Mouse (Mus musculus) gastrocnemius, adult 18-20 months (tissue): Measurements from ENCODE around the gene Mpped1. TPM values are rescaled to one million over a fixed set of nuclear protein-coding genes. Genes with fewer than 3 reads are reported as not detected.

ENCODE experiments used
- DNase-seq: peaks from one replicate; pipeline ENCODE4 v3.0.0; 2021; ENCODE audit warnings: low spot score
- long read RNA-seq, 2 experiments: library from polyadenylated mRNA; stranded (forward); transcript quantifications; one replicate each; pipeline ENCODE4 v2.0.0; 2021
- total RNA-seq, 2 experiments: library from RNA; stranded (reverse); gene quantifications; 2 replicates each; pipeline ENCODE4 v1.2.3; 2021

Gene Mpped1
- total RNA-seq, result not detected
- long read RNA-seq, experiment 1, result 0 reads
- long read RNA-seq, experiment 2, result 0 reads

DNA sequence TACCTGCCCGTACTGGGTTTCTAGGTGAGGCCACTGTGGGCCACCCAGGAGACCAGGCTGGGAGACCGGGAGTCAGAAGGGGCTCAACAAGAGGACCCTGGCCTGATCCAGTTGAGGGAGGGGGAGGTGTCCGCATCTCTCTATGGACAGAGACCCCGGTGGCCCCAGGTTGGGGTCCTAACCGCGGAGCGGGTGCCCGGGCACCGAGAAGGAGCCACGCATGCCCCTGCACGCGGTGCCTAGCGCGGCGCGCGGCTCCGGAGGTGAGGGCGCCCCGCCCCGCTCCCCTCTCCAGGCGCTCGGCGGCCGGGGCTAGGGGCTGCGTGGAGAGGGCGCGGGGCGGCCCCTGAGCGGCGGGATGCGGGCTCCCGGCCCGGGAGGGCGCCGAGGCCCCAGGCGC, at the start of gene Mpped1:
Mpped1 (plus strand) TSS at position 81 of the 400 bp plus-strand sequence.
- DNase-seq, result no peak

DNA sequence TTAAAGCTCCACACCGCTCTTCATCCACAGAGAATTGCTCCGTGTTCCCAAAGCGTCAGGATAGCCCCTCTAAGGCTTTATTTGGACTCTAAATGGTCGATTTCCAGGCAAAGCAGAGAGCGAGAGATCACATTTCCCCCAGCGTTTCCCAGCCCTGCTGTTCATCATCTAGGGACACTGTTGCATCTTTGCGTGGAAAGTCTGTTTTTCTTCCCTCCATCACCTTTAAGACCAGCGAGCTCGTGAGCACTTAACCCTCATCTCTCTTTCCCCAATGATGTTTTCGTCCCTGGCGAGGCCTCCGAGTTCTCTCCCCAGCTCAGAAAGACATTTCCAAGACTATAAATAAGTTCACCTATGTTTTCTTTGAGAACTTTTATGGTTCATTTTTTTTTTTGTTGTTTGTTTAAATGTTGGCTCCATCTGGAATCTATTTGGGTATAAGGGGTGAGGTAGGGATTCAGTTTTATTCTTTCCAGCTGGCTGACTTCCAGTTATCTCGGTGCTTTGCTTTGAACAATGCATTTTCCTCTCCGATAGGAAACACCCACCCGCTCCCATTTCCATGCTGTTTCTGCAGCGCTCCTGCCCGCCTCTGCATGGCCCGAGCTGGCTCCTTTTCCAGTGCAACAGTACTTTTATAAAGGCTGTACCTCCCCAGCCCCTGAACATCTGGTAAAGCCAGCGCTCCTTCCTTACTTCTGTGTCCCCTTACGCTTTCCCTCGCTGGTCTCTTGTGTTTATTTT, 38.4 kb upstream of the Mpped1 start:
- no peak for DNase-seq

DNA sequence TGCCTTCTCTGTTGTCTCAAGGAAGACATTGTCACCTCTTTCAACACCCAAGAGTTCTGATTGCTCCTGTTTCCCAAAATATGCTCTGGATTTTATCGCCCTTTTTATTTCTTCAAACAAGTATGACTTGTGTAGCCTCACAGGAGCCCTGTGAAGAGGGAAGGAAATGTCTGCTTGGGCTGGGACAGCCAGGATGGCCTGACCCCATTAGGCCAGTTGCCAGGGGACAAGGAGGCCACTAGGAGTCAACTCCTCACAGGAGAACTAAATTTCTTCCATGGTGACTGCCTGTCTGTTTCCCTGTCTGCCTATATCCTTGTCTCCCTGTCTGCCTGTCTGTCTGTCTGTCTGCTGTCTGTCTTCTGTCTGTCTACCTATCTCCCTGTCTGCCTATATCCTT, 37.2 kb upstream of the Mpped1 start:
- DNase-seq, result no peak

DNA sequence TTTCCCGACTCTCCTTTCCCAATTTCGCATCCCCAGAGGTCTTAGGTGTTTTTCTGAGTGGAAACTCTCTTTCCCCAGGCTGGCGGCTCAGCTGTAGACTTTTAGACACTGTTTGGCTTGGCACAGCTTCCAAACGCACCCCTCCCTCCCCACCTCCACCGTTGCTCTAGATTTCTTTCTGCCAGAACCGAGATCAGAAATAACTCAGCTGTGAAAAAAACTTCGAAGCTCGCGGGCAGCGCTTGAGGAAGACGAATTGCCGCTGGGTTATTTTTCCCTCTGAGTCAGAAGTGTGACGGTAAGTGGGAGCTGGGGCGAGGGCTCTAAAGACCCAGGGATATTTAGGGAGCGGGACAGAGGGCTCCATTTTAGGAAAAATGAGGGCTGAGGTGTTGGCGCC, 33.0 kb upstream of the Mpped1 start:
- no peak for DNase-seq

DNA sequence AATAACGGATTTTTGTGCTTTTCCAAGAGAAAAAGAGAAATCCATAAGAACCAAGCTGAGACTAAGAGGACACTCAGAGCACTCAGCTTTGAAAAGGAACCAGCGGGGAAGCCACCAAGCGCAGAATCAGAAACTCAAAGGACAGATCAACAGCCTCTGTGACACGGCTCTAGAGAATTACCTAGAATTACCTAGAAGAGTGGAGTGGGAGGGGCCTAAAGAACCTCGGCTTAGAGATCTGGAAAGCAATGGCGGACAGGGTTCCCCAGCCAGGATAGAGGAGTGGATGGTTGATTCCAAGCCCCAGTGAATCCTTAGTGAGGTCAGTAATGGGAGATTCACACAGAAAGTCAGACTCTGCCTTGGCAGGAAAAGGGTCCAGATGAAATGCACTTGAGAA, 30.3 kb upstream of the Mpped1 start:
- no peak for DNase-seq

DNA sequence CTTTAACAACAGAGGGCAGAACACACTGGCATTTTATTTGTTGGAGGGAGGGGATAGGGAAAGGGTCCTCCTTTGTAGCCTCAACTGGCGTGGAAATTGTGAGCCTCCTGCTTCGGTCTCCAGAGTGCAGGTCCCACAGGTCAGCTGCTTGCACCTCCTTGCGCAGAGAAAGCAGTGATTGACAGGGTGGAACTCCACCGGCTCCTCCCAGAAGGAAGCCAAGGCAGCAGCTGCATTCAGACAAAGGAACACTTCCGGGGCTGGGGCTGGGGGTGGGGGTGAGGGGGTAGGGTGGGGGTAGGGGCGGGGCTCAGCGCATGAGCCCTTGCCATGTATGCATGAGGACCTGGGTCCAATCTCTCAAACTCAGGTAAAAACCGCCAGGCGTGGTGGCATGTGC, 29.8 kb upstream of the Mpped1 start:
- no peak for DNase-seq

DNA sequence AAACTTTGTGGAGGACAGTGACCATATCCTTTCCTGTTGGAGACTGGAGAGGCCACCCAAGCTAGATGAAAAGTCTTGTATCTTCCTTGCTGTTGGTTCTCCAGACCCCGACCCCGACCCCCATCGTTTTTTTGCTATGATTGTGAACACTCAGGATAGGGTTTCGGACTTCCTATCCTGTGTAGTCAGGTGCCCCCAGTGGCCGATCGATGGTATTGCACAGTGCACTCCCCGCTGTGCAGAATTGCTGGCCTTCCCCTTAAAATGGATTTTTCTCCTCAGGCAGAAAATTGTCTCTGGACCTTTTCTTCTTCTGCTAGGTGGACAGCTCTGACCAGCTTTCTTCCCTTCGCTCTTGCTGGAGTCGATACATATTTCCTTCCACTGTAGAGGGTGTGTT, 22.5 kb upstream of the Mpped1 start:
- DNase-seq, result no peak

DNA sequence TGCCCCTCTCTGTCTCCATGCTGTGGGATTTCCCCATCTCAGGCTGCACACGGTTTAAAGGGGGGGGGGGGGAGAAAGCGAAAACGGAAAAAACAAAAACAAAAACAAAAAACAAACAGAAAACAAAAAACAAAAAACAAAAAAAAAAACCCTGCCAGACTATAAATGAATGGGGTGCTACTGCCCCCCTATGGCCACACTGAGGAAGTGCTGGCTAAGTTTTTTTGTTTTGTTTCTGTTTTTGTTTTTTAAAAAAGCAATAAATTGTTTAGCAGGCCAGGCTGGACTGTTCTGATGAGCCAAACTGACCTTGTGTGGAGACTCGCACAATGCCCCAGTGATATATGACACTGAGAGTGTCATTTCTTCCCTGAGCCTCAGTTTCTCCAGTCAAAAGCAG, 20.3 kb upstream of the Mpped1 start:
- no peak for DNase-seq

DNA sequence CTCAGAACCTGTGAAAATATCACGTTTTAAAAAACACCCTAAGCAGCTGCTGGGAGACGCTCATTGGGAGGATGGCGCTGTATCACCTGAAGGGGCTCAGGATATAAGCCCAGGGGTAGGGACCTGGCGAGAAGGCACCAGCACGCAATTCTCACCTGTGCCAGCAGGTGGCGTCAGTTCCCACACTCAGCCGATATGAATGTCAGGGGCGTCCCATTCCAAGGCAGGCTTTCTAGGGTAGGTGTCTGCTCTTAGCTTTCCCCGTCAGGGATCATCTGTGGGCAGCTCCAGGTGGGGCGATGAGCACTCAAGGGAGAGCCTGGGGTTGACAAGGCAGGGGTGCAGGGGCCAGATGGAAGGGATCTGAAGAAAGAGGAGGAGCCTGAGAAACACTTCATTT, 18.6 kb upstream of the Mpped1 start:
- peak; percentile 32 for DNase-seq

DNA sequence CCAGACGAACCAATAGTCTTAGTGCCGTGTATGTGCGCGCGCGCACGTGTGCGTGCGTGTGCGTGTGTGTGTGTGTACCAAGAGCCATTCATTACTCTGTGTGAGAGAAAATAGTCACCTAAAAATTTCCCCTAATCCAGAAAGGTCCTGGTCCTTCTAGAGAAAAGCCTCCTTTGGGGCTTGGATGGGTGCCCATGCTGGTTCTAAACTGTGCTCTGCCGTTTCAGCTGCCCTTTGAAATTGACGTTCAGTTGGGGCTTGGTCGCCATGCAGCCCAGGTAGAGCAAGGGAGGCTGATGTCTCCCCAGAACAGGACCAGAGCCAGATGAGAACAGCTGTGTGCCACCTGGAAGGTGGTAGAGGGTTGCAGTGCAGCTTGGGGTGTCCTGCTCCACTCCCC, 17.8 kb upstream of the Mpped1 start:
- DNase-seq, result no peak

DNA sequence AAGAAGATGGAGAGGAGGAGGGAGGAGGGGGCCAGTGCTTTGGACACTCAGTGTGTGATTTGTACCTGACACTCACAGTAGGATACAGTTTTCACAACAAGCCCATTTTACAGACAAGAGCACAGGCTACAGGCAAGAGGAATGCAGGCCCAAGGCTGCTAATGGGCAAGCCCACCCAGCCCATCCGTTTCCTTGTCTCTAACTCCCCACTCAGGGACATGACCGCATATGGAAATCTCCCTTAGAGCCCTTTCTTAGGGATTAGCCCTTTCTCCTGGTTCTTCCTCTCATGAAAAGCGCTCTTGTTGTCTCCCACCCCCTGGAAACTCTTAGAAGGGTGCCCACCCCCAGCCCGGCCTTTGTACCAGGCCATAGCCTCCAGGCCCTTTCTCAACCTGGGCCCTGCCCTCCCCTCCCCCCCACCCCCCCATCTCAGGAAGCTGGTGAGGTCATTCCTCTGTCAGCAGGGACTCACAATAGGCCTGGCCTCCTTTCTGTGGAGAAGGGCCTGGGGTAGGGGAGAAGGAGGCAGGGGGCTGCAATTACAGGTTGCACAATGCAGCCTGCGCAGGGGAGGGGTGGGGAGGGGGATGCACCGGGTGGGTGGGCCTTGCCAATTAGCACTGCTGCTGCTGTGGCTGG, 13.8 kb upstream of the Mpped1 start:
- no peak for DNase-seq

DNA sequence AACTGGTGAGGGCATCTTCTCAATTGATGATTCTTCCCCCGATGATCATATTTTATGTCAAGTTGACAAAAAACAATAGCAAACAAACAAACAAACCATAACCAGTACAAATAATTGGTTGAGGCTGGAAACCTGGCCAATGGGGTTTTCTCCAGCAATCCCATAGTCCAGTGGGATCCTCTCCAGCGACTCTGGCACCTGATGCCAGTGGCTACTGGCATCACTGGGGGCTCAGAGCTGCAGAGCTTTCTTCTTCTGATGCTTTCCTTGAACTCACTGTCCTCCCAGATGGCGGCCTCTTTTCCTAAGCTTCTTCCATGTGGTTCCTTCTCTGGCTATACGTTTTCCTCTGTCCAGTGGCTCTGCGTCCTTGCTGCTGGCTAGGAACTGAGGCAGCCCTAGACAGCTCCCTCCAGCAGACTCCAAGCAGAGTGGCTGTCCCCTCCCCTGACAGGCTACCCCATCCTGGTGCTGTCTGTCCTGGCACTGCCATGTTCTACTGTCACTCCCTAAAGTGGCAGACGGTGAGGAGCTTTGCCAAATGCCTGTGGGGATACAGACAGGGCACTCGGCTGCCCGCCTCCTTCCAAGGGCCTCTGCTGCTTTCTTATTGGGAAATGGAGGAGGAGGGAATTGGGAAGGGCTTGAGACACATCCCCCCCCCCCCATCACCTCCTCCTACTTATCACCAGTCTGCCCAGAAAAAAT, 7.8 kb upstream of the Mpped1 start:
- no peak for DNase-seq

DNA sequence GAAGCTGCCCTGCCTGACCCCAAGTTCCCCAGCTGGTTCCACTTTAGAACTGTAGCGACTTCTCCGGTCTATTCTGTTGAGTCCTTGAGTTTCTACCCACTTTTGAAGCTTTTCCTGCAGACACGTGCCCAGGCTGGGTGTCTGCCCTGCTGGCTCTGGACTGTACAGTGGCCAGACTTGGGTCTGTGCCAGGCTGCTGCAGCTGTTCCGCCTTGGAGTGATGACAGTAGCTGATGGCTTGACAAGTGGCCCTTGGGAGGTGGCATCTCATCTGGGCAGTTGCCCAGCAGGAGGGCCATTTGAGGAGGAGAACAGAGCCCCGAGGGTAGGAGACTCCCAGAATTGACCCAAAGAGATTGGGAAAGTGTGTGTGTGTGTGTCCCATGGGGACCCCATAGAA, 6.8 kb upstream of the Mpped1 start:
- peak; percentile 5 for DNase-seq

DNA sequence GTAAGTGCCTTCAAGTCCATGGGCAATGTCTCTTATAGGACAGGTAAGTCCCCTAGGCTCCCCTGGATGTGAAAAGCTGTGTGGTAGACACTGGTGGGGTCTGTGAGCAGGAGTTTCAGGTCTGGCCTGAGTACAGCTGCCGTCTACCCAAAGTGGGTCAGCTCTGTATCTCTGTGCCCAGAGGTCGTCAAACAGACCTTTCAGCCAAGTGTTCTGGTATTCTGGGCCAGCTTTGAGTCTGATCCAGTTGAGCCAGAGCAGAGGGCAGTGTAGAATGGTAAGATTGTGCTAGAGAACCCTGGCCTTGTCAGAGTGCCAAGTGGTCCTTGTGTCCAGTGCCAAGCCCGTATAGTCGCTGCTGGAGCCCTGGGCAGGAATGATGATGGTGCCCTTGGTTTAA, 6.3 kb upstream of the Mpped1 start:
- DNase-seq, result no peak

DNA sequence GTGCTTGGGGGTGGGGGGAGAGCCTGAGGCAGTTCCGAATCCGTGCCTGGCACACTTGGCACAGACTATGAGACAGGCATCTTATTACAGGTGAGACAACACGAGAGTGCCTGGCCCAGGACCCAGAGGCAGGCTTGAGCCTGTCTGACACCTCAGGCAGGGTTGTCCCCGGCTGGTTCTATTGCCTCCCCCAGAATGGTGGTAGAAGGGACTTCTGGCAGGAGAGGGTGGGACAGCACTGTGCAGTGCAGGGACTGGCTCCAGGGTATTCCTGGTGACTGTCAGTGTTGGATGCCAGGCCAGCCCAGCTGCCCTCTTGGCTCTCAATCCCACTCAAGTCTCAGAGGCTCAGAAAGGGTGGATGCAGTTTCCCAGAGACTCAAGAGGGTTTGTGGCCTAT, 4.3 kb upstream of the Mpped1 start:
- no peak for DNase-seq

DNA sequence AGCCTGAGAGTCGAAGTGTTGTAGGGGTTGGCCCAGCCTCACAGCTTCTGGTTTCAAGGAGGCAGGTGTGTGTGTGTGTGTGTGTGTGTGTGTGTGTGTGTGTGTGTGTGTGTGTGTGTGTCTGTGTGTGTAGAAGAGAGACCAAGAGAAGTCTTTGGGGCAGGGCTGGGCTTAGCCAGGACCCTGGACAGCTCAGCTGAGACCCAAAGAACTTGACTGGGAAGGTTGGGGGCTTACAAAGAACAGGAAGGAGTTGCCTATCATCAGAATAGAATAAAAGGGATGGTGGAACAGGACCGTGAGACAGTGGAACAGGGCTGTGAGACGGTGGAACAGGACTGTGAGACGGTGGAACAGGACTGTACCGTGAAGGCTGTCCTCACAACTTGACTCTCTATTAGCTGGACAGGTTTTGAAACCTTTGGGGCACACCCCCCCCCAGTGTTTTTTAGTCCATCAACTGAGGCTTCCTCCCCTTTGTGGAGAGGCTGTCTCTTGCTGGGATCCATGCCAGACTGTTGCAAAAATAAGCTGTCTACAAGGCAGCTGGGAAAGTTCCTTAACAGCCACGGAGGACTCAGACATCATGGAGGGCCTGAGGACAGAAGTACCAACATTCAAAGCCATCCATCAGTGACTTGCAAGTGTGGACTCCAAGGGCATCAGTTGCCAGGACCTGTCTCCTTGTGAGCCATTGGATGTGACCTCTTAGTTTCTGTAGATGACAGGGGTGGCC, 2.8 kb upstream of the Mpped1 start:
- no peak for DNase-seq

DNA sequence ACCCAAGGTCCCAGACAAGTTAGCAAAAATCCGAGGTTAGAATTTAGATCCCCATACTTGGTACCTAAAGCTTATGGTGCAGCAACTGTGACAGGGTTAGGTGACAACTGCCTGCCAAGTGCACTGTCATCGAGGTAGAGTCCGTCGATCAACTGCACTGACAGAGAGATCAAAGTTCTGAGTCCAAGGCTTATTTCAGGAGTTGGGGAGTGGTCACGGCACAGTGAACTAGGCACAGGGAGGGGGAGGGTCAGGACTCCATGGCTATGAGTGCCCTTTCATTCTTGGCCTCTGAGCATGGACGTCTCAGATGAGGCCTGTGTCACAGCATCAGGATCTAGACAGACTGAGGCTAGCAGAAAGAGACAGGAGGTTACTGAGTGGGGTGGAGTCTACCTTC, 1.8 kb upstream of the Mpped1 start:
- no peak for DNase-seq

DNA sequence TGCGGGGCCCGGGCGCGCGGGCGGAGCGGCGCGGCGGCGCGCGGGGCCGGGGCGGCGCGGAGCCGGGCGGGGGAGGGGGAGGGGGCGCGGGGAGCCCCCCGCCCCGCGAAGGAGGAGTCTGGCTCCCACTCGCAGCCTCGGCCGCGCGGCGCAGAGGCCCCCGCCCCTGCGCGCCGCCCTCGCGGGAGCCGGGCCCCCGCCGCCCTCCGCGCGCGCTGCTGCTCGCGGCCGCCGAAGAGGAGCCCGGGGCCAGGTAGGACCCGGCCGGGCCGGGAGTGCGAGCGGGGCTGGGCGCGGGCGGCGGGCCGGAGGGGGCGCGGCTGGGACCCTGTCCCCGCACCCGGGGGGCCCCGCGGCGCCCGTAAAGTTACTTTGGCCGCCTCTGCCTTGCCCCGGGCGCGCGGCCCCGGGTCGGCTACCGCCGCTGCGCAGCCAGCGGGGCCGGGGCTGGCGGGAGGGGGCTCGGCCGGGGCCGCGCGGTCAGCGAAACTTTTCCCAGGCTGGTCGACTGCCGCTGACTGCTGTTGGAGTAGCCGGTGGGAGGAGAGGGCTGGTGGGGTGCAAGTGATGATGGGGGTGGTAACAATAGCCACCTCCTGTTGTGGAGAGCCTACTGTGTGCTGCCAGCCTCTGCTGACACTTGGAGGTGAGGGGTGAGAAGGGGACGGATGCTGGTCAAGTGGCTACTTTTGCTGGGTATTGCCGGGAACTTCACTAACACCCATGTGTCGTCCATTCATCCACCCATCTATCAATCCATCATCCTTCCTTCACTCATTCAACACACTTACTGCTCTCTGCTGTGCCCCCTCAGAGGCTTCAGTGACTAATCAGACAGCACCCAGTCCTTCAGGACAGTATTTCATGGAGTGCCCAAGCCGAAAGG, 831 bp downstream of the Mpped1 start:
- no peak for DNase-seq

DNA sequence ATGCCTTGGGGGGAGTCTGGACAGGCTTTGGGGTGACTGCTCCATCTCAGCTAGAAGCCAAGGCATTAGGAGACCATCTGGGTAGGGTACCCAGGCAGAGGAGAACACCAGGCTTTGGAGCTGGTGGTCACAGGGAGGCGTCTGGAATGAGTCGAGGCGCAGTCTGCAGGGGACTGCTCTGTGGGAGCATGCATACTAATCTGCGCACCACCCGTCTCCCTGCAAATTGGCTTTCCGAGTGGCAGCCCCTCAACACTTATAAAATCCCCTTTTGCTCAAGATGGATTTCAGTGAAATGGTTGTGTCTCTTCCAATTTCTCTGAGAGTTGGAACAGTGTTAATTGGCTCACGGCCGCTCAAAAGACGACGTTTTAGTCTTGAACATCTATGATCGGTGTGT, 2.0 kb downstream of the Mpped1 start:
- no peak for DNase-seq

DNA sequence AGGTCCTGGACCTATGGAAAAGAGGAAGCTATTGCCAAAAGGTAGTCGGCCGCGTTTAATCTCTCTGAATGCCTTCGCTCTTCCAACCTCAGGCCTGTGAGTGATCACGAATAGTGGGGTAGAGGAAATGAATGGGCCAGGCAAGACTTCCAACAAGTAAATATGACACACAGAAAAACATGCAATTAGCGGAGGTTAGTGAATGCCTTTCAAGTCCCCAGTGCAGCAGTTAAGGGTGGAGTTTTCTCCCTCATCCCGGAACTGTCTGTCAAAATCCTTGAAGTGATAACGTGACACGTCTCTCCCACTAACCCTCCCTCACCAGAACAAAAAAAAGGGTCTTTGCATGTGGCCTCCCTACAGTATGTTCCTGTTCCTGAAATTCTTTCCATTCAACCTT, 3.0 kb downstream of the Mpped1 start:
- DNase-seq, result no peak

DNA sequence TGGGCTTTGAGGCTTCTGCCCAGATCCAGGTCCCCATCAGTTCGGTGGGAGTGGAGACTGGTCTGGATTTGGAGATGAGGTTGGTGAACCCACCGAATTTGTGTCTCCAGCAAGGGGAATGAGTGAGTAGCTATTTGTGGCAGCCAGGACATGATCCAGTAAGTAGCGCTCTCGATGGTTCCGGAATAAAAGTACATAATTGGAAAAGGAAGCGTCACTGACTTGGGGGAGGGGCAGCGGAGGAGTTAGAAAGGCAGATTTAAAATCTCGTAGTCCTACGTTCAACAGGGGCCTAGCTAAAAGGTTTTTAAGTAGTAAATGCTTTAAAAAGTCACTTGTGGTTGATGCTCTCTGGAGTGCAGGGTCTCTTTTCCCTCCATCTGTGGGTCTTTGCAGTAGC, 5.5 kb downstream of the Mpped1 start:
- no peak for DNase-seq
